Mouse (Mus musculus): ENCODE measurements around the gene Ly6g6c. TPM values are rescaled to one million over a fixed set of nuclear protein-coding genes. Genes with fewer than 3 reads are reported as not detected.

Ly6g6c gene
- 1.6 TPM in 1 of 2 replicates, not detected in the other for polyA plus RNA-seq (2015; fragmentation: Nextera tagmentation; extraction: Ambion mirVana)

DNA sequence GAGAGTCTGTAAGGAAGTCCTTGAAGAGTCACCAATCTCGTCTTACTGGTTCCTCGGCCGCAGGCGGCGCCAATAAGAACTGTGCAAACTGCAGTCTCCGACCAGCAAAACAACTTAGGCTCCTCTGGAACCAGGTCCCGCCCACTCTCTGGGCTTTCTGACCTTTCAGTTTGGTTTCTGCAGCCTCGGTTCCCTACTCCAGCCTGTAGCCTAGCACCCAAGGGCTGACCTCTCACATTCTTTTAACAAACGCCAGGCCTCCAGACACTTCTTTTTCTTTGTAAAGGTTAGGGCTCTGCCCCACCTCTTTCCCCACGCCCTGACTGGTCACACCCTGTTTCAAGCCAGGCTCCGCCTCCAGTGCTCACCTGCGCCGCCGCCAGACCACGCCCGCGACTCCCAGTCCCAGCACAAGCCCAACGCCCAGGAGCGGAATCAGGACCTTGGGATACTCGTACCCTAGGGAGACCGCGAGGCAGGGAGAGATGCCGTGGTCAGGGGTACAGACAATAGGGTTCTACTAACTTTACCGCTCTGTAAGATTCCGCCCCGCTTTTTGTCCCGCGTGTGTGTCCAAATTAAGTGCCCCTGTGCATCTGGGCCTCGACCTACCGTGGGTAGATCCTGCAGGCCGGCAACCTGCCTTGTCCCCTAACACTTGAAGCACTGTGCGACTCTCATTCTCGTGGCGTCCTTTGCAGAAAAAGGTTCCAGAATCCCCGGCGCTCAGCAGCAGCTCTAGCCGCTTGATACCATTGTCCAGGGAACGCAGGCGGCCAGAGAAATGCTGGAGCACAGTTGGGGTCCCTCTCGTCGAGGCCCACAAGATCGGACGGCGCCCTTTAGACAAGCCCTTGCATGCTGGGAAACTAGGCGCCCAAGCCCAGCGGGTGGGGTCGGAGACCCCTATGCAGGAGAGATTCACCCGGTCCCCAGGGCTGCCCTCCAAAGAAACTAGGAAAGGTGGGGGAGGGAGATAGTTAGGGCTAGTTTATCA lies at the start of gene Ly6g6c:
Gene Ly6g6c (plus strand): TSS at position 438 of the 997 bp plus-strand sequence.
- Histone ChIP-seq H3K4me3 (replicated peaks) (peak within 1 kb of the TSS; percentile 37), H3K36me3 (peaks cover 30% of the 10 kb centered on the region), H3K9me3 (replicated peaks) (no peaks in the 10 kb centered on the region), H3K27ac (peak within 1 kb of the TSS; percentile 78), H3K9ac (peak within 1 kb of the TSS; percentile 40), H3K27me3 (peaks cover 22% of the 10 kb centered on the region), H3K4me1 (peaks cover 43% of the 10 kb centered on the region), H3K4me2 (peak within 1 kb of the TSS; percentile 76)
- ATAC-seq (replicated peaks; ENCODE audit: low FRiP score): peak; percentile 72
- WGBS: 2% methylated on average over 48 of the region's 48 CpGs

DNA sequence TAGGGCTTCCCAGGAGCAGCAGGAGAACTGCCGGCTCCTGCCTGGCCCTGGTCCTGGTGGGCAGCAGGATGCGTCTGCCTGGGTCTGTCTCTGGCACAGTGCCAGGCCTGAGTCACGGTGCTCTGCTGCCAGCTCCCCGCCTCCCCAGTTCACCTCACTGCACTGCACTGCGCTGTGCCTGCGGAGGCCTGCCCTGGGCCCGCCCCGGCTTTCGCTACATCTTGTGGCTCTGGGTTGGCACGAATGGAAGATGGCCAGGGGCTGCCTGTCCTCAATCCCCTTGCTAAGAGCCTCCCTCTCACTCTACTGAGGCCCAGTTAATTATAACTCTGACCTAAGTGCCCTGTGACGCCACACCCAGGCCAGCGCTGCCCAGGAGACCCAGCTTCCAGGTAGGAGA lies 48.8 kb upstream of the Ly6g6c start, which contains the start of gene Vwa7:
Gene Vwa7 (plus strand): TSS at position 204 of the 400 bp plus-strand sequence.
- 67% methylated on average over 12 of the region's 12 CpGs for WGBS
- H3K9ac ChIP-seq: no peak within 1 kb of the TSS
- peak; percentile 22; the same call in 1 of the 2 replicates for ATAC-seq (replicated peaks; ENCODE audit: low FRiP score)
- H3K4me2 ChIP-seq: no peak within 1 kb of the TSS
- H3K27me3 ChIP-seq: no peaks in the 10 kb centered on the region
- H3K4me3 ChIP-seq (replicated peaks): no peak within 1 kb of the TSS
- H3K9me3 ChIP-seq (replicated peaks): no peaks in the 10 kb centered on the region
- peaks cover 59% of the 10 kb centered on the region for H3K36me3 ChIP-seq
- H3K27ac ChIP-seq: peak within 1 kb of the TSS; percentile 32
- peaks cover 16% of the 10 kb centered on the region for H3K4me1 ChIP-seq

DNA sequence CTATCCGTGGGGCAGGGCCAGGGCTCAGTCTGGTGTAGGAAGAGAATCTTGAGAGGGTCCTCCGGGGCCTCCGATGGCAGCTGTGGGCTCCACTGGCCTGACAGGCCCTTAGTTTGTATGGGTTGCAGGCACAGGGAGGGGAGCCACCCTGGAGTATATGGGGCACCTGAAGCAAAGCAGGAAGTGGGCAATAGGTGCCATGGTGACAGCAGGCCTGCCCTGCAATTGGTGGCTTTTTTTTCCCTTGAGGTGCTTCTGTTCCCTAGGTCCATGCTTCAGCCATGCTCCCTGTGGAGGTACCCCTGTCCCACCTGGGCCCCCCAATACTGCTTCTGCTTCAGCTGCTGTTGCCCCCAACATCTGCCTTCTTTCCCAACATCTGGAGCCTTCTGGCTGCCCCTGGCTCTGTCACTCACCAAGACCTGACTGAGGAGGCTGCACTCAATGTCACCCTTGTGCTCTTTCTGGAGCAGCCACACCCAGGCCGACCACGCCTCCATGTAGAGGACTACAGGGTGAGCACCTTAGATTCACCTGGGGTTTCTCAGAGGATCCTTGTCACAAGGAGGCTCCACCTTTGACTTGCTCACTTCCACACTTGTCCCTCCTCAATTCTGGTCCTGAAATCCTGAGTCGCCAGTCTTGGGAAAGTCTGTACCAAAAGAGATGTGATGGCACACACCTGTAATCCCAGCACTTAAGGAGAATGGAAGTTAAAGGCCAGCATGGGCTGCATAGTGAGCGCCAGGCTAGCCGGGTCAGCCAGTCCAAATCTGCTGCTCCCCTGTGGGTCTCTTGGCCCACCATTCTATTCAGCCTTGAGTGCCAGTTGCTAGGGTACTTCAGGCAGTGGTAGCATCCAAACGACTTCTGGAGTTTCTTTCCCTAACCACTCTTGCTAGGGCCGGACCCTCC lies 48.1 kb upstream of the Ly6g6c start:
- Histone ChIP-seq H3K36me3 (peaks cover 52% of the 10 kb centered on the region), H3K27ac (peak overlapping the region; percentile 32; the same call in 1 of the 2 replicates), H3K4me1 (peaks cover 19% of the 10 kb centered on the region), H3K9me3 (replicated peaks) (no peaks in the 10 kb centered on the region), H3K9ac (no peak overlapping the region), H3K27me3 (no peaks in the 10 kb centered on the region), H3K4me3 (replicated peaks) (no peak overlapping the region), H3K4me2 (no peak overlapping the region)
- 77% methylated on average over 10 of the region's 10 CpGs for WGBS
- no peak for ATAC-seq (replicated peaks; ENCODE audit: low FRiP score)

DNA sequence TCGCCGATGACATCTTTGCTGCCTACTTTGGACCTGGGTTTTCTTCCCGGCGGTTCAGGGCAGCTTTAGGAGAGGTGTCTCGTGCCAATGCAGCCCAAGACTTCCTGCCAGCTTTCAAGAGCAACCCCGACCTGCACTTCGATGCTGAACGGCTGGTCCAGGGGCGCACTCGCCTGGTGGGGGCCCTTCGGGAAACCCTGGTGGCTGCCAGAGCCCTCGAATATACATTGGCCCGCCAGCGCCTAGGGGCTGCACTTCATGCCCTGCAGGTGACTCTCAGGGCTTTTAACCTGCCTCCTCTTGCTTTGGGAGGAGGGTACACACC lies 47.5 kb upstream of the Ly6g6c start:
- Histone ChIP-seq H3K9ac (no peak overlapping the region), H3K27me3 (no peaks in the 10 kb centered on the region), H3K4me1 (peaks cover 19% of the 10 kb centered on the region), H3K36me3 (peaks cover 46% of the 10 kb centered on the region), H3K27ac (no peak overlapping the region), H3K4me3 (replicated peaks) (no peak overlapping the region), H3K4me2 (no peak overlapping the region), H3K9me3 (replicated peaks) (no peaks in the 10 kb centered on the region)
- ATAC-seq (replicated peaks; ENCODE audit: low FRiP score): no peak
- WGBS: 71% methylated on average over 14 of the region's 14 CpGs

DNA sequence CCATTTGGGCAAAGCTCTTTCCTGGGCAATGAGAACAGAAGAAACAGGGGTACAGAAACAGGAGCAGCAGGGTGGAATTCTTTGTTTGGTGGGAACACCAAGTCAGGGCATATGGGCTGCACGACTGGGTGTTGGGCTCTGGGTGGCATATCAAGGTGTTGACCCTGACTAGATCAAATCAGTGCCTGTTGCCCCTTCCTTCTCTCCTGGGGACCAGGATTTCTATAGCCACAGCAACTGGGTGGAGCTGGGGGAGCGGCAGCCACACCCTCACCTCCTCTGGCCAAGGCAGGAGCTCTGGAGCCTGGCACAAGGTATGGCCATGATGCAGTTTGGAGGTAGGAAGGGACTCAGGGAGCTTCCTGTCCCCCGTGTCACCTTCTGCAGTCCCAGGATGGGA lies 47.0 kb upstream of the Ly6g6c start:
- no peaks in the 10 kb centered on the region for H3K9me3 ChIP-seq (replicated peaks)
- no peak overlapping the region for H3K9ac ChIP-seq
- WGBS: 84% methylated on average over 3 of the region's 3 CpGs
- no peak overlapping the region for H3K4me2 ChIP-seq
- H3K4me3 ChIP-seq (replicated peaks): no peak overlapping the region
- ATAC-seq (replicated peaks; ENCODE audit: low FRiP score): no peak
- H3K4me1 ChIP-seq: peaks cover 19% of the 10 kb centered on the region
- H3K27me3 ChIP-seq: no peaks in the 10 kb centered on the region
- H3K36me3 ChIP-seq: peaks cover 41% of the 10 kb centered on the region
- no peak overlapping the region for H3K27ac ChIP-seq

DNA sequence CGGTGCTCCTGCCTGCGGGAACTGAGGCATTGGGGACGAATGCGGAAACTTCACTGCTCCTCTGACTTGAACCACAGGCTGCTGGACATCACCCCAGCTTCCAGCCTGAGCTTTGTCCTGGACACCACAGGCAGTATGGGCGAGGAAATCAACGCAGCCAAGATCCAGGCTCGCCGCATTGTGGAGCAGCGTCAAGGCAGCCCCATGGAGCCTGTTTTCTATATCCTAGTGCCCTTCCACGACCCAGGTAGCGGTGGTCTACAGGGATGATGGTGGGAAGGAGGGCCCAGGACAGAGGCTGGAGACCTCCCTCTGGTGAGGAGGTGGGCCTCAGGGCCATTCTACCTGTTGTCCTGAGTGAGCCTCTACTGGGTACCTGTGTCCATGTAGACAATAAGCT lies 45.3 kb upstream of the Ly6g6c start:
- H3K36me3 ChIP-seq: peaks cover 23% of the 10 kb centered on the region
- H3K4me3 ChIP-seq (replicated peaks): no peak overlapping the region
- H3K4me2 ChIP-seq: no peak overlapping the region
- no peaks in the 10 kb centered on the region for H3K27me3 ChIP-seq
- H3K9ac ChIP-seq: no peak overlapping the region
- no peaks in the 10 kb centered on the region for H3K9me3 ChIP-seq (replicated peaks)
- peaks cover 32% of the 10 kb centered on the region for H3K4me1 ChIP-seq
- ATAC-seq (replicated peaks; ENCODE audit: low FRiP score): no peak
- no peak overlapping the region for H3K27ac ChIP-seq
- WGBS: 71% methylated on average over 11 of the region's 11 CpGs

DNA sequence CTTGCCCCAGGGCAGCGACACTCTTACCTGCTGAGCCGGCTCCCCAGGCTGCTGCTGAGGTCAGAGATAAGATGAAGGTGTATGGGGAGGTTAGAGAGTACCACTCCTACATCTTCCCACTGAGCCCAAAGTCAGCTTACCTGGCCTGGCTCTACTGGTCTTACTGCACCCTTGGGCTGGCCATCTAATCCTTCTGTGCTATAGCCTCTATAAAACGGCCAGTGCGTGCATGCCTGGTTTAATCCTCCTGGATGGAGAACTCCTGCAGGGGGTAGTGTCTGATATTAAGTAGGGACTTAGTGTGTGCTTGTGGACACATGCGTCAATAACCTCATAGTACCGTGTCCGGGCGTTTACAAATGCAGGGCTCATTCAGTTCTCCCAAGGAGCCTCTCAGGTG lies 44.6 kb upstream of the Ly6g6c start:
- no peaks in the 10 kb centered on the region for H3K9me3 ChIP-seq (replicated peaks)
- peaks cover 37% of the 10 kb centered on the region for H3K4me1 ChIP-seq
- no peak overlapping the region for H3K4me2 ChIP-seq
- H3K27ac ChIP-seq: no peak overlapping the region
- ATAC-seq (replicated peaks; ENCODE audit: low FRiP score): no peak
- H3K36me3 ChIP-seq: peaks cover 17% of the 10 kb centered on the region
- WGBS: 88% methylated on average over 8 of the region's 8 CpGs
- H3K9ac ChIP-seq: no peak overlapping the region
- no peak overlapping the region for H3K4me3 ChIP-seq (replicated peaks)
- no peaks in the 10 kb centered on the region for H3K27me3 ChIP-seq

DNA sequence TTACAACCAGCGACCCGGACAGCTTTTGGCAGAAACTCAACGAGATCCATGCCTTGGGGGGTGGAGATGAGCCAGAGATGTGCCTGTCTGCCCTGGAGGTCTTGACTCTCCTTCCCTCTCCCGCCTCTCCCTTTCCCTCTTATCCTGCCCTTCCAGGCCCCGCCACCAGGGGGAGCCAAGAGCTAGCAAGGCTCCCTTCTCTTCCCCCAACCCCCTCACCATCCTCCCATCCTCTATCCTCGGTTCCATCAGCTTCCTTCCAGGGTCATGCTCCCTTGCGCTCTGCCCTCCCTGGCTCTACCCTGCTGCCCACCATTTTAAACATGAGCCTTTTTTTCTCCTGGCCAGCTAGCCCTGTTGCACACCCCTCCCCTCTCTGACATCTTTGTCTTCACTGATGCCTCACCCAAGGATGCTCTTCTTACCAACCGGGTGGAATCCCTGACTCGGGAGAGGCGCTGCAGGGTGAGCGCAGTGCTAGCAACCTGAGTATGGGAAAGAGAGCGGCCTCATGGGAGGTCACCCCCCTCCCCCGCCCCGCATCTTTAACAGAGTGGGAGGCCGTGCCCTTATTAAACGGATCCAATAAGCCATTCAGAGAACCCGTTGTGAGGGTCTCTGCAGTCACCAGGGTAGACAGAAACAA lies 43.9 kb upstream of the Ly6g6c start:
- Histone ChIP-seq H3K9ac (peak overlapping the region; percentile 26; the same call in 1 of the 2 replicates), H3K4me2 (peak overlapping the region; percentile 46), H3K4me3 (replicated peaks) (peak overlapping the region; percentile 10; the same call in 1 of the 2 replicates), H3K27me3 (no peaks in the 10 kb centered on the region), H3K9me3 (replicated peaks) (no peaks in the 10 kb centered on the region), H3K36me3 (peaks cover 10% of the 10 kb centered on the region), H3K4me1 (peaks cover 41% of the 10 kb centered on the region), H3K27ac (peak overlapping the region; percentile 76)
- 10% methylated on average over 17 of the region's 17 CpGs for WGBS
- ATAC-seq (replicated peaks; ENCODE audit: low FRiP score): peak; percentile 65

DNA sequence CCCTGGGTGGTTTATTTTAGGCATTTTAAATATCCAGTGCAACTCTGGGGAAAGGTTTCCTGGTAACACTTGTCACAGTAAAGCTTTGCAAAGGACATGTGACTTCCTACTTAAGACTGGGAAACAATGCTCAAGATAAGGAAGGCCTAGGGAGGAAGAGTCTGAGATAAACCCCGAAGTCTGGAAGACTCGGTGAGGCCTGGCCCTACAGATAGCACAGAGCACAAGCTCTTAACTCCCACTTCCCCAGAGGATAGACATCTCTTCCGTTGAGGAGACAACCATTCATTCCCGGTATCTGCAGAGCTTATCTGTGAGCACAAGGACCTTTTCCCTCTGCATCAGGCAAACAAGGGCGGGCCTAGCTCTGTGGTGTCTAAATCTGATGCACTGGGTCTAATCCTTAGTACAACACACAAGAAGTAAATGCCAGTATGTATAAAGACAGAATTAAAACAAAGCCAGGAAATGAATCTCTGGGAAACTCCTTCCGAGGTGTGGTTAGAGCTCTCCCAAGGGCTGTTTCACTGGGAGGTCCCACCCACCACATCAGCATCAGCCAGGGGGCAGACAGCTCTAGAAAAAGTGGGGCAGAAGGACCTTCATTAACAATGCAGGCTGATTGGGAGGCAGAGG lies 43.2 kb upstream of the Ly6g6c start:
- no peak overlapping the region for H3K4me3 ChIP-seq (replicated peaks)
- ATAC-seq (replicated peaks; ENCODE audit: low FRiP score): 0 out of 2 replicates have a peak, but pooled peaks have one; percentile 16
- H3K4me1 ChIP-seq: peaks cover 37% of the 10 kb centered on the region
- 56% methylated on average over 6 of the region's 6 CpGs for WGBS
- H3K9me3 ChIP-seq (replicated peaks): no peaks in the 10 kb centered on the region
- H3K27me3 ChIP-seq: no peaks in the 10 kb centered on the region
- peak overlapping the region; percentile 46; the same call in 1 of the 2 replicates for H3K4me2 ChIP-seq
- H3K9ac ChIP-seq: no peak overlapping the region
- H3K36me3 ChIP-seq: peaks cover 3% of the 10 kb centered on the region
- H3K27ac ChIP-seq: peak overlapping the region; percentile 76

DNA sequence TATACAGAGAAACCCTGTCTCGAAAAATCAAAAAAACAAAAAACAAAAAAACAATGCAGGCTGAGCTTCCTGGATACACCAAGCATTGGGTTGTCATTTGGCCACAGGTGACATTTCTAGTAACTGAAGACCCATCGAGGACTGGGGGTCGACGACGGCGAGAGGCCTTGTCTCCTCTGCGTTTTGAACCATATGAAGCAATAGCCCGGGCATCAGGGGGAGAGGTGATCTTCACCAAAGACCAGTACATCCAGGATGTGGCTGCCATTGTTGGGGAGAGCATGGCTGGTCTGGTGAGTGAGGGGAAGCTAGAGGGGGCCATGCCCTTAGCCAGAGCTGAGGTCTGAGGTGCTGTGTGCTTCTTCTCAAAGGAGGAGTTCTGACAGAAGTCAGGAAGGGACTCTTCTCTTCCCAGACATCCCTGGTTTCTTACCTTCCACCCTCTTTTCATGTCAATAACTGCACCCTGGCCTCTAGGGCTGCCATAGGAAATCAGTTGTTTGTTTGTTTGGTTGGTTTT lies 42.6 kb upstream of the Ly6g6c start:
- ATAC-seq (replicated peaks; ENCODE audit: low FRiP score): no peak
- H3K27me3 ChIP-seq: no peaks in the 10 kb centered on the region
- H3K36me3 ChIP-seq: no peaks in the 10 kb centered on the region; the same call in 1 of the 2 replicates
- H3K4me3 ChIP-seq (replicated peaks): no peak overlapping the region
- 92% methylated on average over 8 of the region's 8 CpGs for WGBS
- H3K9me3 ChIP-seq (replicated peaks): no peaks in the 10 kb centered on the region
- H3K4me2 ChIP-seq: no peak overlapping the region
- H3K9ac ChIP-seq: no peak overlapping the region
- H3K4me1 ChIP-seq: peaks cover 43% of the 10 kb centered on the region
- peak overlapping the region; percentile 76; the same call in 1 of the 2 replicates for H3K27ac ChIP-seq

DNA sequence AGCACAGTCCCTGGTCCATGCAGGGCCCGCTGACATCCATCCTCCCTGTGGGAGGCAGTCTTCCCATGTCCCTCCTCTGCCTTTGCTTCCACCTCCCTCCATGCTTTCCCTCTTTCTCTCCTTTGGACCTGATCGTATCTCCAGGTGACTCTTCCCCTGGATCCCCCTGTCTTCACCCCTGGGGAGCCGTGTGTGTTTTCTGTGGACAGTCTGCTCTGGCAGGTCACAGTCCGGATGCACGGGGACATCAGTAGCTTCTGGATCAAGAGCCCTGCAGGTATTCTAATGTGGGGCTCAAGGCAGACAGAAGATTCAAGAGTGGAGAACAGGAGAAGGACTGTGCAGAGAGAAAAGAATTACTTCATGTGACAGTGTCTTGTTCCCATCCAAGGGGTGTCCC lies 42.0 kb upstream of the Ly6g6c start:
- WGBS: 79% methylated on average over 5 of the region's 5 CpGs
- no peaks in the 10 kb centered on the region for H3K27me3 ChIP-seq
- no peak overlapping the region for H3K9ac ChIP-seq
- H3K9me3 ChIP-seq (replicated peaks): no peaks in the 10 kb centered on the region
- H3K4me2 ChIP-seq: no peak overlapping the region
- peaks cover 46% of the 10 kb centered on the region for H3K4me1 ChIP-seq
- ATAC-seq (replicated peaks; ENCODE audit: low FRiP score): no peak
- H3K4me3 ChIP-seq (replicated peaks): no peak overlapping the region
- no peaks in the 10 kb centered on the region for H3K36me3 ChIP-seq
- H3K27ac ChIP-seq: no peak overlapping the region
